Mouse (Mus musculus) heart, embryonic 14.5 days (tissue): Measurements from ENCODE around the gene Gspt1. TPM values are rescaled to one million over a fixed set of nuclear protein-coding genes. Genes with fewer than 3 reads are reported as not detected.

Experiments
- ATAC-seq: fragments of 200-750 bp; cut with Nextera tagmentation; 2 replicates; pipeline ENCODE4 v1.8.0; 2017; ENCODE audit warnings: low read depth, moderate TSS enrichment; ENCODE audit not compliant: insufficient number of reproducible peaks, insufficient read depth, low FRiP score
- H3K27ac ChIP-seq, 2 experiments: fragments of 200-500 bp in 1 of 2; fragments of 300-500 bp in 1 of 2; sonication (generic) in 1 of 2; replicated peaks in 1 of 2; 2 replicates each; pipeline ENCODE4 v1.5.1; 2012 to 2014; ENCODE audit warnings: low read depth in 2 of 2, low read length in 2 of 2, control low read depth in 1 of 2, mild to moderate bottlenecking in 1 of 2, mixed read lengths in 1 of 2; ENCODE audit not compliant: control insufficient read depth in 1 of 2, insufficient read depth in 1 of 2
- H3K27me3 ChIP-seq: fragments of 300-500 bp; sonication (generic); 2 replicates; pipeline ENCODE4 v1.6.1; 2014; ENCODE audit warnings: mild to moderate bottlenecking, low read length, control low read depth; ENCODE audit not compliant: control insufficient read depth, insufficient read depth
- H3K36me3 ChIP-seq: fragments of 300-500 bp; sonication (generic); 2 replicates; pipeline ENCODE4 v1.6.1; 2014; ENCODE audit warnings: mild to moderate bottlenecking, control low read depth, low read length, mixed read lengths; ENCODE audit not compliant: control insufficient read depth, insufficient read depth
- H3K4me1 ChIP-seq, 2 experiments: fragments of 200-500 bp in 1 of 2; fragments of 300-500 bp in 1 of 2; sonication (generic) in 1 of 2; 2 replicates each; pipeline ENCODE4 v1.6.1; 2012 to 2014; ENCODE audit warnings: low read length in 2 of 2, control low read depth in 1 of 2, mixed read lengths in 1 of 2; ENCODE audit not compliant: control insufficient read depth in 2 of 2, insufficient read depth in 2 of 2
- H3K4me2 ChIP-seq: fragments of 300-500 bp; sonication (generic); 2 replicates; pipeline ENCODE4 v1.6.1; 2014; ENCODE audit warnings: mild to moderate bottlenecking, low read length
- H3K4me3 ChIP-seq, 2 experiments: fragments of 200-500 bp in 1 of 2; fragments of 300-500 bp in 1 of 2; sonication (generic) in 1 of 2; 2 replicates each; pipeline ENCODE4 v1.5.1; 2012 to 2014; ENCODE audit warnings: low read length in 2 of 2, mild to moderate bottlenecking in 2 of 2, control low read depth in 1 of 2, low read depth in 1 of 2, moderate library complexity in 1 of 2; ENCODE audit not compliant: control insufficient read depth in 1 of 2, insufficient read depth in 1 of 2
- H3K9ac ChIP-seq: fragments of 300-500 bp; sonication (generic); 2 replicates; pipeline ENCODE4 v1.6.1; 2014; ENCODE audit warnings: mild to moderate bottlenecking, low read length
- H3K9me3 ChIP-seq: fragments of 300-500 bp; sonication (generic); 2 replicates; pipeline ENCODE4 v1.6.1; 2016; ENCODE audit warnings: low read length, control low read depth; ENCODE audit not compliant: control insufficient read depth
- WGBS: fragments of 180-500 bp; shearing (Covaris S2); extraction: QIAGEN DNeasy Blood & Tissue Kit; methylation state at CpG from one replicate; pipeline ENCODE4 v1.1.7; 2014; 5-methylcytosine and 5-hydroxymethylcytosine counted together
- polyA plus RNA-seq: library from polyadenylated mRNA; unstranded; fragments of >200 nt; fragmentation: Nextera tagmentation; extraction: Ambion mirVana; gene quantifications from 2 replicates; pipeline ENCODE4 v1.2.1, GENCODE M21; 2014

Gene Gspt1
- polyA plus RNA-seq, 1 experiment from 2014 or later = 58.1 TPM

DNA sequence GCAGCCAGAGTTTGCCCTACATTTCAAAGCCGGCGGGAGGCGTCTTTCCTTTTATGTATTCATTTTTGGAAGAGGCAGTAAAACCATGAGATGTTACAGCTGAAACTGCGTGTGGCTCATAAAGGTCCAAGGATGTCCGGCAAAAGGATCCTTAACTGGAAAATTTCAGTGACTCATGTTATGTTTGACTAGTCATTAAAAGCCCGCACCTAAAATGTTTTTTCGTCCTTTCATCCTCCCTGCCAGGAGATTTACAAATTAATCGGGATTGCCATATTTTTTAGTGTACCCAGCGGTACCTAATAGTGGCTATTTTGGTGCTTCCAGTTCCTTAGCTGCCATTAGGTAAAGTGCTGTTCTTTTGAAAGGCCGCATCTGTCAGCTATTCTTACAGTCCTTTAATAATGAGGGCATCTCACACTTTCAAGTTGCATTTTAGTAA lies 619 bp upstream of the Gspt1 start:
- Histone ChIP-seq H3K4me1 (peaks cover 2 to 15% of the 10 kb centered on the region in 2 experiments), H3K27me3 (no peaks in the 10 kb centered on the region), H3K9ac (peak overlapping the region; percentile 70), H3K4me2 (peak overlapping the region; percentile 62), H3K4me3 (peak overlapping the region; percentile 54 to 86), H3K27ac (peak overlapping the region; percentile 77 to 88), H3K9me3 (no peaks in the 10 kb centered on the region), H3K36me3 (no peaks in the 10 kb centered on the region)
- 21% methylated on average over 10 of the region's 10 CpGs for WGBS
- ATAC-seq = no peak

GRCm38 (mm10) chr16:11253065-11253831 lies 877 bp downstream of the Gspt1 start:
- Histone ChIP-seq H3K9ac (peak overlapping the region; percentile 91), H3K9me3 (no peaks in the 10 kb centered on the region), H3K4me3 (peak overlapping the region; percentile 86), H3K27ac (peak overlapping the region; percentile 75 to 91), H3K4me2 (peak overlapping the region; percentile 73), H3K4me1 (peaks cover 2 to 15% of the 10 kb centered on the region in 2 experiments), H3K36me3 (no peaks in the 10 kb centered on the region), H3K27me3 (no peaks in the 10 kb centered on the region)
- ATAC-seq = peak; percentile 62
- WGBS = under 1% methylated on average over 55 of the region's 58 CpGs

GRCm38 (mm10) chr16:11247791-11248190 lies 6.3 kb downstream of the Gspt1 start:
- H3K4me1 ChIP-seq = peaks cover 4 to 21% of the 10 kb centered on the region in 2 experiments
- H3K9ac ChIP-seq = no peak overlapping the region
- no peaks in the 10 kb centered on the region for H3K27me3 ChIP-seq
- no peak overlapping the region for H3K4me3 ChIP-seq
- H3K9me3 ChIP-seq = no peaks in the 10 kb centered on the region
- 49% methylated on average over 2 of the region's 2 CpGs for WGBS
- no peak overlapping the region for H3K4me2 ChIP-seq
- no peaks in the 10 kb centered on the region for H3K36me3 ChIP-seq
- ATAC-seq = no peak
- no peak overlapping the region for H3K27ac ChIP-seq

- no peak for ATAC-seq
- WGBS = 70% methylated on average over 9 of the region's 9 CpGs
- Histone ChIP-seq H3K4me2 (no peak overlapping the region), H3K4me1 (peaks cover 3 to 10% of the 10 kb centered on the region in 2 experiments; a peak in 3 of 4 replicates), H3K27ac (no peak overlapping the region), H3K36me3 (no peaks in the 10 kb centered on the region), H3K4me3 (no peak overlapping the region), H3K9me3 (no peaks in the 10 kb centered on the region), H3K27me3 (no peaks in the 10 kb centered on the region), H3K9ac (no peak overlapping the region)
Observed at GRCm38 (mm10) chr16:11245767-11246166, 8.4 kb downstream of the Gspt1 start.

GRCm38 (mm10) chr16:11242401-11242800 lies 11.7 kb downstream of the Gspt1 start:
- no peak for ATAC-seq
- H3K4me3 ChIP-seq = no peak overlapping the region
- no peak overlapping the region for H3K4me2 ChIP-seq
- H3K27me3 ChIP-seq = no peaks in the 10 kb centered on the region
- no peaks in the 10 kb centered on the region for H3K9me3 ChIP-seq
- whole genome bisulfite sequencing = 70% methylated on average over 1 of the region's 1 CpGs
- peaks cover 3% of the 10 kb centered on the region in 2 experiments; a peak in 1 of 4 replicates for H3K4me1 ChIP-seq
- no peak overlapping the region for H3K27ac ChIP-seq
- H3K9ac ChIP-seq = no peak overlapping the region
- H3K36me3 ChIP-seq = peaks cover 13% of the 10 kb centered on the region

DNA sequence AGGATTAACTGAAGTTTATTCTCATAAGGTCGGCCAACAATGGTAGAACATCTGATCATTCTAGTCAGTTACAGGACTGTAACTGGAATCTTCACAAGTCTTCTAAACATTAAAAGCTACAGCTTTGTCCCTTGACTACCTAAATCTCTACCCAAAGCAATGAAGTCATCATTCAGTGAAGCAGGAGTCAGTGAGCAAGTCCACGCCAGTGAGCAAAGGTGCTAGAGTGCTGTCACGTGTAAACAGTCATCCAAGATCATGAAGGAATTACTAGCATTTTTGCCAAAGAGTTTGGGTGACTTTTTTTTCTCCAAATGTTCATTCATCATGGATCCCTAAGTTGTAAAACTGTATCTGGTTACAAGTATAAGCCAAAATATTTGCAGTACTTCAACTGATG lies 36.3 kb downstream of the Gspt1 start:
- H3K9me3 ChIP-seq = no peaks in the 10 kb centered on the region
- 78% methylated on average over 3 of the region's 3 CpGs for WGBS
- H3K4me2 ChIP-seq = no peak overlapping the region
- no peak overlapping the region for H3K27ac ChIP-seq
- no peaks in the 10 kb centered on the region for H3K4me1 ChIP-seq
- no peak for ATAC-seq
- no peaks in the 10 kb centered on the region for H3K27me3 ChIP-seq
- peaks cover 79% of the 10 kb centered on the region for H3K36me3 ChIP-seq
- no peak overlapping the region for H3K9ac ChIP-seq
- no peak overlapping the region for H3K4me3 ChIP-seq

GRCm38 (mm10) chr16:11203600-11204390 lies 50.3 kb downstream of the Gspt1 start:
- Histone ChIP-seq H3K4me2 (peak overlapping the region; percentile 93), H3K27me3 (no peaks in the 10 kb centered on the region), H3K9ac (peak overlapping the region; percentile 92), H3K36me3 (peaks cover 51% of the 10 kb centered on the region), H3K4me3 (peak overlapping the region; percentile 67 to 71), H3K9me3 (no peaks in the 10 kb centered on the region), H3K4me1 (peaks cover 2 to 19% of the 10 kb centered on the region in 2 experiments; a peak in 3 of 4 replicates), H3K27ac (peak overlapping the region; percentile 50 to 86; a peak in 3 of 4 replicates)
- WGBS = 5% methylated on average over 24 of the region's 24 CpGs
- no peak for ATAC-seq
